Comparison of ENCODE assay signal across 20 mouse cellular contexts in the genomic region with DNA sequence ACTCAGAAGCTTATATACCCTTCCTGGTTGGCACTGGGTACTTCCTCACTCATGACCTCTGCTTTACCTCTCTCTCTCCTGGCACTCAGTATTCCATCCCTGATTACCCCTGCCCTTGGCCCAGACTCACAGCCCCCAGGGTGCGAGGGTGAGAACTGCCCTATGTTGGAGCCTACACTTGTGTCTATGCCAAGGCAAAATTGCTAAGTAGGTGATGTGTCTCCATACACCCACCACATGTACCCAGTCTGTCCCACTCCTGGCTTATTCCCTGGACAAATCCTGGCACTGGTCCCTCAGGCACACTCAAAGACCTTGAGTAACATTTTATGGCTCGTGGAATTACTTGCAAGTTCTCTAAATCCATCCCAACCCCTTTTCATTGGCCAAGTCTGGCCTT.
DNase-seq lines count a peak whose midpoint lies in the region; ATAC-seq lines count a peak whose summit lies in the region.
"Had no signal": no experiment of that assay in that cellular context is flagged by ENCODE, and none has a peak within 500 bp of the region (broad histone marks: within the 10 kb centered on the region; RNA-seq: fewer than 3 reads in every experiment).

No protein-coding gene starts in this region.

- H3K4me2 ChIP-seq in limb, embryonic 15.5 days = no peak overlapping the region
- H3K4me2 ChIP-seq: embryonic facial prominence, embryonic 12.5 days; midbrain, embryonic 13.5 days had no signal

- H3K4me3 ChIP-seq in limb, embryonic 15.5 days = no peak overlapping the region
- no peak overlapping the region for H3K4me3 ChIP-seq in limb, embryonic 10.5 days
- H3K4me3 ChIP-seq: embryonic facial prominence, embryonic 12.5 days; heart, embryonic 10.5 days; midbrain, embryonic 13.5 days had no signal

- peak; percentile 64 for ATAC-seq in limb, embryonic 15.5 days (ENCODE audit: insufficient number of reproducible peaks, low FRiP score, low TSS enrichment, low read depth)
- no peak for ATAC-seq in granulocyte monocyte progenitor cell, adult 5-6 weeks (replicated peaks; ENCODE audit: poor library complexity, severe bottlenecking)
- ATAC-seq: activated CD4-positive, CD25-positive, alpha-beta regulatory T cell, adult 4 months; forebrain, postnatal 0 days; hindbrain, postnatal 0 days; midbrain, embryonic 13.5 days; Patski had no signal

- WGBS in limb, embryonic 15.5 days = 45% methylated on average over 2 of the region's 2 CpGs
- 78% methylated on average over 2 of the region's 2 CpGs for WGBS in limb, embryonic 10.5 days

- no peak overlapping the region for H3K27ac ChIP-seq in limb, embryonic 15.5 days
- H3K27ac ChIP-seq in limb, embryonic 10.5 days = no peak overlapping the region
- H3K27ac ChIP-seq: embryonic facial prominence, embryonic 12.5 days; heart, embryonic 10.5 days; hindbrain, postnatal 0 days; midbrain, embryonic 13.5 days had no signal

- no peaks in the 10 kb centered on the region for H3K27me3 ChIP-seq in limb, embryonic 15.5 days
- H3K27me3 ChIP-seq in limb, embryonic 10.5 days (ENCODE audit: low read depth, poor library complexity, severe bottlenecking) = peaks cover 50% of the 10 kb centered on the region
- H3K27me3 ChIP-seq: midbrain, embryonic 13.5 days; Patski had no signal

- no peaks in the 10 kb centered on the region for H3K9me3 ChIP-seq in limb, embryonic 15.5 days
- H3K9me3 ChIP-seq in limb, embryonic 10.5 days (replicated peaks) = no peaks in the 10 kb centered on the region
- H3K9me3 ChIP-seq: embryonic facial prominence, embryonic 12.5 days; heart, embryonic 10.5 days; midbrain, embryonic 13.5 days had no signal

- DNase-seq in adrenal gland, adult 8-10 months = peak; percentile 32
- DNase-seq in adrenal gland, postnatal 4 days (ENCODE audit: low spot score in 2 of 2) = no peak
- no peak for DNase-seq in limb, embryonic 10.5 days (ENCODE audit: low spot score)
- DNase-seq in adrenal gland, postnatal 25 days = peak; percentile 12
- DNase-seq in kidney, postnatal 36 days = peak; percentile 25 to 34
- no peak for DNase-seq in right cerebral cortex, adult 2 months (ENCODE audit: low spot score in 2 of 2)
- DNase-seq: cerebellum, adult 2 months; forebrain, postnatal 0 days; layer of hippocampus, postnatal 36 days; lung, adult 2 months; right cerebral cortex, postnatal 4 days; thymus, postnatal 4 days had no signal

- peaks cover 20% of the 10 kb centered on the region for H3K4me1 ChIP-seq in limb, embryonic 15.5 days
- peaks cover 23% of the 10 kb centered on the region for H3K4me1 ChIP-seq in limb, embryonic 10.5 days
- H3K4me1 ChIP-seq: embryonic facial prominence, embryonic 12.5 days; heart, embryonic 10.5 days; midbrain, embryonic 13.5 days had no signal

- H3K36me3 ChIP-seq in limb, embryonic 15.5 days = no peaks in the 10 kb centered on the region
- H3K36me3 ChIP-seq in limb, embryonic 10.5 days = no peaks in the 10 kb centered on the region
- H3K36me3 ChIP-seq: embryonic facial prominence, embryonic 12.5 days; heart, embryonic 10.5 days; midbrain, embryonic 13.5 days had no signal

- H3K9ac ChIP-seq in limb, embryonic 15.5 days = no peak overlapping the region
- H3K9ac ChIP-seq: embryonic facial prominence, embryonic 12.5 days; forebrain, postnatal 0 days; midbrain, embryonic 13.5 days had no signal

Comparison
In these comparisons a context has a peak if more than half of its experiments do, and no peak if none do; other contexts are left out.
1. DNase-seq: peak in adrenal gland, adult 8-10 months (single experiment), adrenal gland, postnatal 25 days (single experiment) and kidney, postnatal 36 days (2 of 2); none in adrenal gland, postnatal 4 days (0 of 2), limb, embryonic 10.5 days (single experiment) and right cerebral cortex, adult 2 months (0 of 2).